Mouse (Mus musculus) Patski (cell line): Measurements from ENCODE around the gene A030005K14Rik. TPM values are rescaled to one million over a fixed set of nuclear protein-coding genes. Genes with fewer than 3 reads are reported as not detected.

Experiments
- ATAC-seq: fragments of 100-300 bp; one replicate; pipeline ENCODE4 v1.8.0; 2021
- CTCF ChIA-PET: fragments of 350-600 bp; sonication (Branson Sonifier 250); formaldehyde crosslinking; loops from one replicate; lab custom pipeline; 2022; ENCODE audit warnings: inconsistent platforms; lab: Charles Lee
- POLR2A ChIA-PET: fragments of 350-600 bp; sonication (Branson Sonifier 250); formaldehyde crosslinking; loops from one replicate; lab custom pipeline; 2022; ENCODE audit warnings: antibody characterized with exemption, inconsistent platforms; lab: Charles Lee
- DNase-seq: peaks from one replicate; pipeline ENCODE4 v3.0.0-alpha.2; 2011; ENCODE audit warnings: low read depth, low spot score
- H3K27me3 ChIP-seq: fragments of 371-371 bp; one replicate; pipeline ENCODE4 v1.5.1; 2021
- CTCF ChIP-seq: fragments of 100-300 bp; IDR thresholded peaks from one replicate; pipeline ENCODE4 v1.5.1; 2021
- in situ Hi-C: fragments of 300-500 bp; cut with MboI; formaldehyde crosslinking; loops from 3 replicates; pipeline ENCODE4 v1.11.1; 2018; ENCODE audit warnings: low pct_unique_long_range_greater_than_20kb, mixed read lengths
- polyA plus RNA-seq: library from polyadenylated mRNA; unstranded; gene quantifications from one replicate; pipeline ENCODE4 v1.2.3, GENCODE M21; 2021

A030005K14Rik gene
- polyA plus RNA-seq, 1 experiment from 2014 or later = not detected

GRCm38 (mm10) chr1:83076190-83076917 lies 17.2 kb upstream of the A030005K14Rik start:
- H3K27me3 ChIP-seq = no peaks in the 10 kb centered on the region
- ATAC-seq = no peak
- CTCF ChIA-PET = interaction anchor here (0.7 to 2.0 kb wide), 15 partner anchors 10 to 74 kb away, joined by 3 to 16 read pairs (median 4); no protein-coding TSS in a partner anchor
- in situ Hi-C loops = no loop called here
- TF ChIP-seq CTCF = peak; percentile 77
- POLR2A ChIA-PET = interaction anchor here (0.7 kb wide), 1 partner anchor 1586 kb away, joined by 3 read pairs; no protein-coding TSS in a partner anchor
- no peak for DNase-seq

- DNase-seq = no peak
- ChIA-PET POLR2A (no interaction called here), CTCF (interaction anchor here (0.7 to 2.0 kb wide), 15 partner anchors 9 to 74 kb away, joined by 3 to 16 read pairs (median 4); no protein-coding TSS in a partner anchor)
- in situ Hi-C loops = no loop called here
- no peak for ATAC-seq
- no peak for TF ChIP-seq CTCF
- no peaks in the 10 kb centered on the region for H3K27me3 ChIP-seq
These were observed 16.5 kb upstream of the A030005K14Rik start for GRCm38 (mm10) chr1:83075526-83076189.

GRCm38 (mm10) chr1:83067205-83067604 lies 8.0 kb upstream of the A030005K14Rik start:
- H3K27me3 ChIP-seq = no peaks in the 10 kb centered on the region
- in situ Hi-C loops = no loop called here
- DNase-seq (no peak), ATAC-seq (no peak)
- ChIA-PET POLR2A (no interaction called here), CTCF (interaction anchor here (1.1 to 4.2 kb wide), 2 partner anchors 9 to 11 kb away, joined by 4 to 16 read pairs; no protein-coding TSS in a partner anchor)
- TF ChIP-seq CTCF = no peak

GRCm38 (mm10) chr1:83066577-83066976 lies 7.4 kb upstream of the A030005K14Rik start:
- no peak for DNase-seq
- ChIA-PET CTCF (interaction anchor here (1.1 to 4.2 kb wide), 3 partner anchors 9 to 121 kb away, joined by 4 to 16 read pairs (median 16); no protein-coding TSS in a partner anchor), POLR2A (no interaction called here)
- TF ChIP-seq CTCF = no peak
- no peaks in the 10 kb centered on the region for H3K27me3 ChIP-seq
- ATAC-seq = no peak
- in situ Hi-C loops = no loop called here

DNA sequence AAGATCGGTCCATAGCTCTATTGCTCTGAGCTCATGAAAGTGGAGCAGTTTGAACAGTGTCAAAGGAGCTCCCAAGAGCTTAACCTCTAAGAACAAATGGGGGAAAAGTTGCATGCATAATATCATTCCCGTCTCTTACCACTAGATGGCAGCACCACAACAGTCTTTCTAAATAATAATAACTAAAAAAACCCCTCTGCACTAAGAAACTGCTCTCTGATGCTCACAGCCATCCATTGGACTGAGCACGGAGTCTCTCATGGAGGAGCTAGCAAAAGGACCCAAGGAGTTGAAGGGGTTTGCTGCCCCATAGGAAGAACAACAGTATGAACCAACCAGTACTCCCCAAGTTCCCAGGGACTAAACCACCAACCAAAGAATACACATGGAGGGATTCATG lies 5.7 kb upstream of the A030005K14Rik start:
- ChIA-PET CTCF (interaction anchor here (0.7 to 4.2 kb wide), 20 partner anchors 9 to 126 kb away, joined by 3 to 23 read pairs (median 6); no protein-coding TSS in a partner anchor), POLR2A (no interaction called here)
- DNase-seq = no peak
- ATAC-seq = peak; percentile 51
- in situ Hi-C loops = loop anchor here (5.0 kb wide), 2 partner anchors 117 to 652 kb away; no protein-coding TSS in a partner anchor
- H3K27me3 ChIP-seq = no peaks in the 10 kb centered on the region
- peak; percentile 79 for TF ChIP-seq CTCF

DNA sequence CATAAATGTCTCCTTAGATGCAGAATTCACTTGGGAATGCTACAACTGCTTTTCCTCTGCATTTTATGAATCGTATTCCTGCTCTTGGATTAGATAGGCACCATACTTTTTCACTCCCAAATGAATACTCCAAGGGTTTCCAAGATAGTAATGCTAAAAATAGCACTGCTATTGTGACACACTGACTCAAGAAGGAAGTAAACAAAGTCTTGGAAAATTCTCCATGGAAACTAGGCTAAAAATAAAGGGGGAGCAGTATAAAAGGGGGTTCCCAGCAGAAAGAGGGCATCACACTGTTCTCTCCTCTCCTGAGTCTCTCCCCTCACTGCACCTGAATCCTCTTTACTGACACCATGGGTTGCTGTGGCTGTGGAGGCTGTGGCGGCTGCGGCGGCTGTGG lies 1.5 kb upstream of the A030005K14Rik start, which contains the start of gene Krtap28-13:
Gene Krtap28-13 (plus strand): TSS at position 288 of the 400 bp plus-strand sequence.
- DNase-seq (no peak), ATAC-seq (no peak)
- ChIA-PET POLR2A (no interaction called here), CTCF (no interaction called here)
- no peaks in the 10 kb centered on the region for H3K27me3 ChIP-seq
- TF ChIP-seq CTCF = no peak
- in situ Hi-C loops = loop anchor here (5.0 kb wide), 2 partner anchors 122 to 657 kb away; no protein-coding TSS in a partner anchor

DNA sequence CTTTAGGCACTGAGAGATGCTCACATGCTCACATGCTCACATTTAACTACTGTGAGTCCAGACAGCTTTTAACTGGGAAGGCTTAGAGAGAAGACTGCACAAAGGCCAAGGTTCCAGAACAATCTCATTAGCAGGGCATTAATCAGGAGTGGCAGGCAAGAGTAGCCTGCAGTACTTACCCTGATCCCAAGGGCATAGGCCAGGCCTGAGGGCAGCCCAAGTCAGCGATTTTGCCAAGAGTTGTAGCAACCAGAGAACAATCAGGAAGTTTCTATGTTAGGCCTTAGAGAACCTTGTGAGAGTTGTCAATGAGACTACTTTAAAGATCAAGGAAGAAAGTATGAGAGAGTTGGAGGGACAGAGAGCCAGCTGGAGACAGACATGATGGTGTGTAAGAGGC lies 697 bp downstream of the A030005K14Rik start:
- in situ Hi-C loops = no loop called here
- ChIA-PET CTCF (no interaction called here), POLR2A (interaction anchor here (0.7 kb wide), 1 partner anchor 29 kb away, joined by 3 read pairs; no protein-coding TSS in a partner anchor)
- no peaks in the 10 kb centered on the region for H3K27me3 ChIP-seq
- ATAC-seq = no peak
- no peak for DNase-seq
- TF ChIP-seq CTCF = no peak

DNA sequence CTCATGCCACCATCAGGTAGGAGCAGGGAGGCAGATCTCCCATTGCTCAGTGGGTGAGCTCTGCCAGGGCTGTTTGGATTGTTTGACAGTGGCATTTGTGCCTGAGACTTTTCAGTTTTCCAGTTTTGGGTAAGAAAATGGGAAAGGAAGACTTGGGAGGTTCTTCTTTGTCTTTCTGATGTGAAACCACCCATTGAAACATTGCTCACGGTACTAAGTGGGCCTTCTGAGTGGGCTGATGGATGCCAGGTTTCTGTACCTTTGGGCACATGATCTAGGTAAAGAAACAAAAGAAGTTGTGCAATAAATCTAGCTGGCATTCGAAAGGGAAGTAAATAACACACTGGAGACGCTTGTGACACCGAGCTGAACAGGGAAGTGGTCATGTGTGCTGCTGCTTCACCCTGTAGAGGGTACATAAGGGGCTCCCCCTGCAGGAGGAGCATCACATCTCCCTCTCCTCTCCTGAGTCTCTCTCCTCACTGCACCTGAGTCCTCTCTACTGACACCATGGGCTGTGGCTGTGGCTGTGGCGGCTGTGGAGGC lies 14.2 kb downstream of the A030005K14Rik start, which contains the start of gene Gm47969:
Gene Gm47969 (plus strand): TSS at position 51 of the 546 bp plus-strand sequence.
- TF ChIP-seq CTCF = no peak
- peaks cover 23% of the 10 kb centered on the region for H3K27me3 ChIP-seq
- in situ Hi-C loops = no loop called here
- ChIA-PET CTCF (interaction anchor here (1.0 kb wide), 1 partner anchor 16 kb away, joined by 3 read pairs; no protein-coding TSS in a partner anchor), POLR2A (no interaction called here)
- DNase-seq (no peak), ATAC-seq (no peak)

- no peak for DNase-seq
- ChIA-PET CTCF (no interaction called here), POLR2A (no interaction called here)
- H3K27me3 ChIP-seq = peaks cover 26% of the 10 kb centered on the region
- no peak for ATAC-seq
- TF ChIP-seq CTCF = no peak
- in situ Hi-C loops = no loop called here
These were observed 16.8 kb downstream of the A030005K14Rik start, which contains the start of gene Krtap28-10 for GRCm38 (mm10) chr1:83042380-83042779. TSS of gene Krtap28-10 (minus strand) at chr1:83042480.

DNA sequence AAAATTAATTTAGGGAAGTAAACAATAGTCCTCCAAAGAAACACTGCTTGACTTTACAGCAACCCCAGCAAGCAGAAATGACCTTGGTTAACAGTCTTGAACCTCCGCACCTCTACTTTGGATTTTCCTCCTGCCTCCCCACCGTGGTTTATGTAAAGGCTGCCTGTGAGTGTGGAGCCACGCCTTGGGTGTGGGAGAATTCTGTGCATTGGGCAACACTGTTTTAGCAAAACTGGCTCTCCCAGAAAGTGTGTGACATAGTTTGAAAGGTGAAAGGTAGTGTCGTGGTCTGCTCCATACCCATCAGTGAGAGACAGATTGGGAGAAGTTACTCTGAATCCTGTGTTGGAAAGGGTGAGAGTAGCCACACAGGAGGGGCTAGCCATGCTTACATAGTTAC lies 20.1 kb downstream of the A030005K14Rik start:
- peaks cover 15% of the 10 kb centered on the region for H3K27me3 ChIP-seq
- in situ Hi-C loops = no loop called here
- ATAC-seq (no peak), DNase-seq (no peak)
- no peak for TF ChIP-seq CTCF
- CTCF ChIA-PET = no interaction called here
- POLR2A ChIA-PET = no interaction called here
